Mouse (Mus musculus): Measurements from ENCODE around the gene Ifrd2.

GRCm38 (mm10) chr9:107538711-107539110 lies 48.7 kb upstream of the Ifrd2 start:
- TF ChIP-seq HCFC1 (IDR thresholded peaks at IDR 0.05; ENCODE audit: borderline replicate concordance, insufficient read depth, low read length) (no peak), ZC3H11A (IDR thresholded peaks at IDR 0.05; ENCODE audit: borderline replicate concordance, low read depth, low read length) (no peak), ZNF384 (IDR thresholded peaks at IDR 0.05; ENCODE audit: low read depth, low read length) (no peak), MAFK (IDR thresholded peaks at IDR 0.05; ENCODE audit: insufficient read depth, low read depth, low read length) (no peak)

Measured in ES-E14 (cell line).